Mouse (Mus musculus) E14TG2a.4 (cell line): ENCODE results near the gene Myo18b.

Experiments used
- CTCF ChIP-seq: conservative IDR thresholded peaks from 2 replicates; pipeline ENCODE4 v1.5.1; 2014; ENCODE audit warnings: low read length
- NANOG ChIP-seq: IDR thresholded peaks from 2 replicates; pipeline ENCODE4 v1.6.1; 2014; ENCODE audit warnings: borderline replicate concordance, low read length, mixed read lengths
- POU5F1 ChIP-seq: IDR thresholded peaks from 2 replicates; pipeline ENCODE4 v1.6.1; 2014; ENCODE audit warnings: low read length, borderline replicate concordance

- no peak for TF ChIP-seq CTCF
- TF ChIP-seq NANOG: no peak
- TF ChIP-seq POU5F1: no peak
Observed at GRCm38 (mm10) chr5:112769721-112770119, 126.4 kb downstream of the Myo18b start.
